Mouse (Mus musculus): ENCODE measurements around the gene Pqlc2. TPM values are rescaled to one million over a fixed set of nuclear protein-coding genes. Genes with fewer than 3 reads are reported as not detected.
A peak's percentile ranks its signal among the peaks of the same experiment; 100 is the strongest.

The Pqlc2 gene
- total RNA-seq (2021) = 10 to 100 TPM; 11.6 to 12.3 TPM

GRCm38 (mm10) chr4:139310171-139310898, at the start of gene Pqlc2, which contains the start of gene Akr7a5:
Gene Pqlc2, minus strand, starts transcription at chr4:139310708.
Gene Akr7a5, plus strand, starts transcription at chr4:139310744.
- DNase-seq (ENCODE audit: extremely low spot score in 1 of 2, low spot score in 1 of 2) = peak; percentile 98 to 99

- no peak for DNase-seq (ENCODE audit: extremely low spot score in 1 of 2, low spot score in 1 of 2)
Measured at GRCm38 (mm10) chr4:139357211-139357610, 46.7 kb upstream of the Pqlc2 start.

- DNase-seq (ENCODE audit: extremely low spot score in 1 of 2, low spot score in 1 of 2) = no peak
Measured at GRCm38 (mm10) chr4:139352832-139353231, 42.3 kb upstream of the Pqlc2 start.

- peak; percentile 72 to 88 for DNase-seq (ENCODE audit: extremely low spot score in 1 of 2, low spot score in 1 of 2)
Measured at GRCm38 (mm10) chr4:139351931-139352711, 41.6 kb upstream of the Pqlc2 start, which contains the start of the genes Mrto4, Emc1 and Ubr4. Gene Mrto4, minus strand, starts transcription at chr4:139352576. Gene Emc1, plus strand, starts transcription at chr4:139352587. Gene Ubr4, plus strand, starts transcription at chr4:139352609.

- DNase-seq (ENCODE audit: extremely low spot score in 1 of 2, low spot score in 1 of 2) = no peak
Measured at GRCm38 (mm10) chr4:139345416-139346019, 35.0 kb upstream of the Pqlc2 start.

GRCm38 (mm10) chr4:139343718-139344117, 33.2 kb upstream of the Pqlc2 start:
- peak in 1 of 2 experiments; percentile 53 for DNase-seq (ENCODE audit: extremely low spot score in 1 of 2, low spot score in 1 of 2)

- no peak for DNase-seq (ENCODE audit: extremely low spot score in 1 of 2, low spot score in 1 of 2)
Measured at GRCm38 (mm10) chr4:139341556-139342233, 31.2 kb upstream of the Pqlc2 start.

- no peak for DNase-seq (ENCODE audit: extremely low spot score in 1 of 2, low spot score in 1 of 2)
Measured at GRCm38 (mm10) chr4:139340835-139341234, 30.3 kb upstream of the Pqlc2 start.

- DNase-seq (ENCODE audit: extremely low spot score in 1 of 2, low spot score in 1 of 2) = no peak
Measured at GRCm38 (mm10) chr4:139338145-139338544, 27.6 kb upstream of the Pqlc2 start.

GRCm38 (mm10) chr4:139336822-139337483, 26.4 kb upstream of the Pqlc2 start:
- peak; percentile 40 to 86 for DNase-seq (ENCODE audit: extremely low spot score in 1 of 2, low spot score in 1 of 2)

- no peak for DNase-seq (ENCODE audit: extremely low spot score in 1 of 2, low spot score in 1 of 2)
Measured at GRCm38 (mm10) chr4:139335507-139335906, 25.0 kb upstream of the Pqlc2 start.

- DNase-seq (ENCODE audit: extremely low spot score in 1 of 2, low spot score in 1 of 2) = no peak
Measured at GRCm38 (mm10) chr4:139334631-139335295, 24.3 kb upstream of the Pqlc2 start.

- DNase-seq (ENCODE audit: extremely low spot score in 1 of 2, low spot score in 1 of 2) = peak in 1 of 2 experiments; percentile 25
Measured at GRCm38 (mm10) chr4:139330605-139331004, 20.1 kb upstream of the Pqlc2 start.

GRCm38 (mm10) chr4:139319740-139320139, 9.2 kb upstream of the Pqlc2 start:
- no peak for DNase-seq (ENCODE audit: extremely low spot score in 1 of 2, low spot score in 1 of 2)

GRCm38 (mm10) chr4:139318449-139318848, 7.9 kb upstream of the Pqlc2 start:
- no peak for DNase-seq (ENCODE audit: extremely low spot score in 1 of 2, low spot score in 1 of 2)

GRCm38 (mm10) chr4:139312632-139313031, 2.1 kb upstream of the Pqlc2 start:
- DNase-seq (ENCODE audit: extremely low spot score in 1 of 2, low spot score in 1 of 2) = no peak

GRCm38 (mm10) chr4:139311707-139312106, 1.2 kb upstream of the Pqlc2 start:
- DNase-seq (ENCODE audit: extremely low spot score in 1 of 2, low spot score in 1 of 2) = no peak

- DNase-seq (ENCODE audit: extremely low spot score in 1 of 2, low spot score in 1 of 2) = no peak
Measured at GRCm38 (mm10) chr4:139310899-139311701, 592 bp upstream of the Pqlc2 start.

Data from layer of hippocampus, postnatal 25 days (tissue).